Mouse (Mus musculus) lung, adult 2 months (tissue): ENCODE results near the gene Me3.

Experiments
- CTCF ChIP-seq: fragments of 200-500 bp; IDR thresholded peaks from 2 replicates; pipeline ENCODE4 v1.5.1; 2011; ENCODE audit warnings: mild to moderate bottlenecking, low read length, control low read depth; ENCODE audit not compliant: insufficient read depth
- POLR2A ChIP-seq: fragments of 200-500 bp; IDR thresholded peaks from 2 replicates; pipeline ENCODE4 v1.6.1; 2011; ENCODE audit warnings: low read depth, mild to moderate bottlenecking, control low read depth, low read length, borderline replicate concordance; ENCODE audit errors: extremely low read depth

GRCm38 (mm10) chr7:89769106-89769896, 137.1 kb downstream of the Me3 start:
- TF ChIP-seq CTCF (no peak), POLR2A (no peak)
